Mouse (Mus musculus) fibroblast of lung, adult 2 months (primary cell): Measurements from ENCODE around the gene Zfp740.
"Not testable (repeated sequence)": the region's sequence is repeated elsewhere in the genome, so short reads cannot be mapped to it uniquely, and the experiment has no call there.

Source experiments
- DNase-seq: peaks from one replicate; pipeline ENCODE4 v3.0.0-alpha.2; 2011; ENCODE audit warnings: low read depth

Gene Zfp740

GRCm38 (mm10) chr15:102192820-102193386 lies 10.1 kb upstream of the Zfp740 start:
- DNase-seq, result no peak

- DNase-seq, result no peak
These were observed 9.4 kb upstream of the Zfp740 start for GRCm38 (mm10) chr15:102193652-102194051.

GRCm38 (mm10) chr15:102194439-102194838 lies 8.6 kb upstream of the Zfp740 start:
- DNase-seq, result no peak

GRCm38 (mm10) chr15:102195373-102195772 lies 7.7 kb upstream of the Zfp740 start:
- no peak for DNase-seq

GRCm38 (mm10) chr15:102198841-102199240 lies 4.2 kb upstream of the Zfp740 start:
- no peak for DNase-seq

- peak; percentile 50 for DNase-seq
These were observed 859 bp downstream of the Zfp740 start for GRCm38 (mm10) chr15:102203835-102204381.

GRCm38 (mm10) chr15:102204674-102205505 lies 1.8 kb downstream of the Zfp740 start, which contains the start of gene Csad:
TSS of gene Csad (minus strand) at chr15:102204724.
- DNase-seq, result no peak

GRCm38 (mm10) chr15:102205779-102206178 lies 2.7 kb downstream of the Zfp740 start:
- no peak for DNase-seq

GRCm38 (mm10) chr15:102207351-102207750 lies 4.3 kb downstream of the Zfp740 start:
- no peak for DNase-seq

- no peak for DNase-seq
These were observed 5.1 kb downstream of the Zfp740 start for GRCm38 (mm10) chr15:102208092-102208561.

- no peak for DNase-seq
These were observed 6.1 kb downstream of the Zfp740 start for GRCm38 (mm10) chr15:102209114-102209513.

- no peak for DNase-seq
These were observed 7.8 kb downstream of the Zfp740 start for GRCm38 (mm10) chr15:102210816-102211215.

GRCm38 (mm10) chr15:102211895-102212294 lies 8.8 kb downstream of the Zfp740 start:
- DNase-seq, result no peak

GRCm38 (mm10) chr15:102214132-102214531 lies 11.1 kb downstream of the Zfp740 start:
- no peak for DNase-seq

- no peak for DNase-seq
These were observed 12.6 kb downstream of the Zfp740 start for GRCm38 (mm10) chr15:102215624-102216023.

GRCm38 (mm10) chr15:102216459-102217228 lies 13.6 kb downstream of the Zfp740 start:
- no peak for DNase-seq

- DNase-seq, result no peak
These were observed 14.3 kb downstream of the Zfp740 start for GRCm38 (mm10) chr15:102217325-102217724.

GRCm38 (mm10) chr15:102222386-102222785 lies 19.3 kb downstream of the Zfp740 start:
- DNase-seq, result no peak

- no peak for DNase-seq
These were observed 21.3 kb downstream of the Zfp740 start for GRCm38 (mm10) chr15:102224186-102224991.

- no peak for DNase-seq
These were observed 22.1 kb downstream of the Zfp740 start for GRCm38 (mm10) chr15:102224992-102225617.

- DNase-seq, result not testable (repeated sequence)
These were observed 22.6 kb downstream of the Zfp740 start for GRCm38 (mm10) chr15:102225619-102226018.
